Mouse (Mus musculus) E14TG2a.4 (cell line): ENCODE results near the gene Imp3.

Experiments used
- CTCF ChIP-seq: conservative IDR thresholded peaks from 2 replicates; pipeline ENCODE4 v1.5.1; 2014; ENCODE audit warnings: low read length
- NANOG ChIP-seq: IDR thresholded peaks from 2 replicates; pipeline ENCODE4 v1.6.1; 2014; ENCODE audit warnings: borderline replicate concordance, low read length, mixed read lengths
- POU5F1 ChIP-seq: IDR thresholded peaks from 2 replicates; pipeline ENCODE4 v1.6.1; 2014; ENCODE audit warnings: low read length, borderline replicate concordance

DNA sequence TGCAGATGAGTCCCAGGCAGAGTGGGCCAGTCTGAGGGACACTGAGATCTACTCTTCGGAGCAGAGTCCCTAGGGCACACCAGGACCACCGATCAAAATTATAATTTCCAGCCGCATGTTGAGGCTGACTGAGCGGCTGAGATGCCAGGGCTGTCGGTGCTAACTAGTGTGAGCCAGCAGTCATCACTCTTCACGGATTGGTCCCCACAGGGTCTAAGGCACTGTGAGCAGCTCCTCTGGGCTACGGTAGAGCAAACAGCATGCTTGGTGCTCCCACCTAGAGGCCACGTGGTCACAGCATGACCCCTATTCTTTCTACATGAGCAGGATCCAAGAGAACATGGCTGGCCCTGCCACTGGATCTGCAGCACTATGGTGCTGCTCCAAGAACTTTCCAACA is 44.0 kb upstream of the Imp3 start:
- TF ChIP-seq CTCF: no peak
- TF ChIP-seq NANOG: no peak
- no peak for TF ChIP-seq POU5F1
